Mouse (Mus musculus): ENCODE data around the gene Zp3r. TPM values are rescaled to one million over a fixed set of nuclear protein-coding genes. Genes with fewer than 3 reads are reported as not detected.
A peak's percentile ranks its signal among the peaks of the same experiment; 100 is the strongest.

Gene Zp3r
- total and polyA plus RNA-seq, 2 experiments from 2014 or later: not detected

DNA sequence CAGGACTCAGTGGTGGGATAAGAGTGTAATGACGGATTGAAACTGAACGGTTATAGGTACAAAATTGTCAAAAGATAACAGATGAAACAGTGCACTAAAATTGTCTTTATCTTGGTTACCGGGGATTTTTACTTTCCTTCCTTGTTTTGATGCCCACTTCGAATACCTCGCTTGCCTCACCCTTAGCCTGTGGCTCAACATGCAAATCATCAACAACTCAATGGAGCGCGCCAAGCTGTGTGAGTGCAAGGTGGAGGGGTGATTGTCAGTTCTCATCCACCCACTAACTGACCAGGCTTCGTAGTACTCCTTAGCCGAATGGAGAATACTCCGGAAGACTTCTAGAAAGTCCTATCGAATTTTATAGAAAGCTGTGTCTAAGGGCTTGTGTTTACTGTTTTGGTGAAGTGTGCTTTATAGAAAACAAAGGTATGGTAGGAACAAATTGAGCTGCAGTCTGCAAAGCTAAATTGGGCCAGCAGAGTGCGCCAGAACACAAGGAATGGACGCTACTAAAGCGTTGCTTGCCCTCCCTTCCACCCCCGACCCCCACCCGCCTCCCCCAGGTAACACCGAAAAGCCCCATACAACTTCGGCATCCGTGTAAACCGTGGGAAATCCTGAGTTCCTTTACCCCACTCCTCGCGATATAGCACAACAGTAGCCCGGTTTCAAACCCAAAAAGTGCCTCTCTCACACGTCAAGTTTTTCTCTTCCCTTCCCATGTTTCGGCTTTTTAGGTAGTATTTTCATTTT, 81.6 kb downstream of the Zp3r start:
- ATAC-seq (ENCODE audit: low FRiP score) (no peak), DNase-seq (ENCODE audit: low spot score) (peak; percentile 28)
- no peaks in the 10 kb centered on the region for H3K4me1 ChIP-seq (ENCODE audit: insufficient read depth, low read length)
- peak; percentile 70 for TF ChIP-seq CTCF (IDR thresholded peaks at IDR 0.05)
- H3K27me3 ChIP-seq (ENCODE audit: insufficient read depth, low read length): no peaks in the 10 kb centered on the region
- no peaks in the 10 kb centered on the region for H3K9me3 ChIP-seq (ENCODE audit: low read length)
- H3K27ac ChIP-seq (ENCODE audit: low read depth, low read length): no peak overlapping the region
- H3K9ac ChIP-seq (replicated peaks; ENCODE audit: low read length, poor library complexity, severe bottlenecking): no peak overlapping the region
- H3K4me3 ChIP-seq (ENCODE audit: low read depth, low read length): peak overlapping the region; percentile 19; the same call in 1 of the 2 replicates
- peak overlapping the region; percentile 49 for H3K4me2 ChIP-seq (ENCODE audit: low read depth, low read length, poor library complexity, severe bottlenecking)
- WGBS: 24% methylated on average over 25 of the region's 25 CpGs
- H3K36me3 ChIP-seq (ENCODE audit: insufficient read depth, low read length): no peaks in the 10 kb centered on the region

Other genes with a start within 250 kb of the Zp3r start
- gene Cd55b, start 206.6 kb downstream of the Zp3r start, total RNA-seq (2014; rRNA removed): not detected in 2 replicates
- gene Cd55b, start 206.6 kb downstream of the Zp3r start, polyA plus RNA-seq (2015; fragmentation: Nextera tagmentation; extraction: Ambion mirVana): not detected in 2 replicates
- 14.0 and 21.3 TPM in 2 replicates for gene Cd55, start 166.9 kb downstream of the Zp3r start, total RNA-seq (2014; rRNA removed)
- gene Cd55, start 166.9 kb downstream of the Zp3r start, polyA plus RNA-seq (2015; fragmentation: Nextera tagmentation; extraction: Ambion mirVana): 12.3 and 12.8 TPM in 2 replicates
- gene C4bp, start 32.0 kb upstream of the Zp3r start, total RNA-seq (2014; rRNA removed): 0.05 and 0.93 TPM in 2 replicates
- gene C4bp, start 32.0 kb upstream of the Zp3r start, polyA plus RNA-seq (2015; fragmentation: Nextera tagmentation; extraction: Ambion mirVana): 0.05 and 0.11 TPM in 2 replicates
- not detected in 2 replicates for gene Gm29427, start 86.2 kb upstream of the Zp3r start, total RNA-seq (2014; rRNA removed)
- gene Gm29427, start 86.2 kb upstream of the Zp3r start, polyA plus RNA-seq (2015; fragmentation: Nextera tagmentation; extraction: Ambion mirVana): not detected in 2 replicates
- 9.8 and 13.0 TPM in 2 replicates for gene Yod1, start 87.7 kb upstream of the Zp3r start, total RNA-seq (2014; rRNA removed)
- gene Yod1, start 87.7 kb upstream of the Zp3r start, polyA plus RNA-seq (2015; fragmentation: Nextera tagmentation; extraction: Ambion mirVana): 15.4 and 21.0 TPM in 2 replicates
- gene Pfkfb2, start 99.6 kb upstream of the Zp3r start, total RNA-seq (2014; rRNA removed): 26.6 and 41.0 TPM in 2 replicates
- 16.9 and 17.2 TPM in 2 replicates for gene Pfkfb2, start 99.6 kb upstream of the Zp3r start, polyA plus RNA-seq (2015; fragmentation: Nextera tagmentation; extraction: Ambion mirVana)
- gene AA986860, start 102.4 kb upstream of the Zp3r start, total RNA-seq (2014; rRNA removed): 0.71 and 0.99 TPM in 2 replicates
- gene AA986860, start 102.4 kb upstream of the Zp3r start, polyA plus RNA-seq (2015; fragmentation: Nextera tagmentation; extraction: Ambion mirVana): 0.42 TPM in 2 replicates
- not detected in 2 replicates for gene Fcamr, start 171.3 kb upstream of the Zp3r start, total RNA-seq (2014; rRNA removed)
- not detected in 2 replicates for gene Fcamr, start 171.3 kb upstream of the Zp3r start, polyA plus RNA-seq (2015; fragmentation: Nextera tagmentation; extraction: Ambion mirVana)
- not detected in 2 replicates for gene Pigr, start 197.1 kb upstream of the Zp3r start, total RNA-seq (2014; rRNA removed)
- not detected in 2 replicates for gene Pigr, start 197.1 kb upstream of the Zp3r start, polyA plus RNA-seq (2015; fragmentation: Nextera tagmentation; extraction: Ambion mirVana)
- gene Fcmr, start 236.0 kb upstream of the Zp3r start, total RNA-seq (2014; rRNA removed): 0.16 TPM in 1 of 2 replicates, not detected in the other
- gene Fcmr, start 236.0 kb upstream of the Zp3r start, polyA plus RNA-seq (2015; fragmentation: Nextera tagmentation; extraction: Ambion mirVana): 1.7 and 2.3 TPM in 2 replicates